Mouse (Mus musculus) midbrain, postnatal 0 days (tissue): ENCODE data around the gene Uba1. TPM values are rescaled to one million over a fixed set of nuclear protein-coding genes. Genes with fewer than 3 reads are reported as not detected.

Source experiments
- ATAC-seq: fragments of 200-750 bp; cut with Nextera tagmentation; 2 replicates; pipeline ENCODE4 v1.8.0; 2017; ENCODE audit warnings: moderate number of reproducible peaks, mild to moderate bottlenecking, moderate TSS enrichment, moderate library complexity; ENCODE audit not compliant: low FRiP score
- DNase-seq: peaks from one replicate; pipeline ENCODE4 v3.0.0-alpha.2; 2015; ENCODE audit warnings: low spot score
- H3K27ac ChIP-seq: fragments of 300-500 bp; sonication (generic); 2 replicates; pipeline ENCODE4 v1.5.1; 2014; ENCODE audit warnings: low read depth, mild to moderate bottlenecking, low read length, mixed read lengths
- H3K27me3 ChIP-seq: fragments of 300-500 bp; sonication (generic); 2 replicates; pipeline ENCODE4 v1.6.1; 2014; ENCODE audit warnings: low read length, control low read depth, mixed read lengths; ENCODE audit not compliant: insufficient read depth
- H3K36me3 ChIP-seq: fragments of 300-500 bp; sonication (generic); 2 replicates; pipeline ENCODE4 v1.6.1; 2014; ENCODE audit warnings: low read length, control low read depth, mixed read lengths; ENCODE audit not compliant: insufficient read depth
- H3K4me1 ChIP-seq: fragments of 300-500 bp; sonication (generic); 2 replicates; pipeline ENCODE4 v1.6.1; 2014; ENCODE audit warnings: mild to moderate bottlenecking, control low read depth, antibody characterized with exemption, low read length, mixed read lengths; ENCODE audit not compliant: insufficient read depth
- H3K4me2 ChIP-seq: fragments of 300-500 bp; sonication (generic); 2 replicates; pipeline ENCODE4 v1.6.1; 2014; ENCODE audit warnings: low read depth, mild to moderate bottlenecking, low read length, mixed read lengths; ENCODE audit not compliant: poor library complexity, severe bottlenecking
- H3K4me3 ChIP-seq: fragments of 300-500 bp; sonication (generic); 2 replicates; pipeline ENCODE4 v1.5.1; 2014; ENCODE audit warnings: low read depth, mild to moderate bottlenecking, low read length, moderate library complexity
- H3K9ac ChIP-seq: fragments of 300-500 bp; sonication (generic); replicated peaks from 2 replicates; pipeline ENCODE4 v1.6.1; 2014; ENCODE audit warnings: mild to moderate bottlenecking, low read length, moderate library complexity, mixed read lengths; ENCODE audit not compliant: poor library complexity, severe bottlenecking
- H3K9me3 ChIP-seq: fragments of 300-500 bp; sonication (generic); 2 replicates; pipeline ENCODE4 v1.6.1; 2016; ENCODE audit warnings: low read length, control low read depth
- CTCF ChIP-seq: IDR thresholded peaks from 2 replicates; pipeline ENCODE4 v1.5.1; 2016; ENCODE audit warnings: antibody characterized with exemption, mild to moderate bottlenecking
- WGBS: fragments of 180-500 bp; shearing (Covaris S2); extraction: QIAGEN DNeasy Blood & Tissue Kit; methylation state at CpG from one replicate; pipeline ENCODE4 v1.1.7; 2014; 5-methylcytosine and 5-hydroxymethylcytosine counted together
- polyA plus RNA-seq: library from polyadenylated mRNA; unstranded; fragments of >200 nt; fragmentation: Nextera tagmentation; extraction: Ambion mirVana; gene quantifications from 2 replicates; pipeline ENCODE4 v1.2.1, GENCODE M21; 2015
- total RNA-seq: library from RNA; depleted of rRNA; stranded (reverse); fragments of >200 nt; gene quantifications from 2 replicates; pipeline ENCODE4 v1.2.3, GENCODE M21; 2014; rRNA removed

The Uba1 gene
- total RNA-seq (594 and 646 TPM in 2 replicates), polyA plus RNA-seq (263 and 265 TPM in 2 replicates)

DNA sequence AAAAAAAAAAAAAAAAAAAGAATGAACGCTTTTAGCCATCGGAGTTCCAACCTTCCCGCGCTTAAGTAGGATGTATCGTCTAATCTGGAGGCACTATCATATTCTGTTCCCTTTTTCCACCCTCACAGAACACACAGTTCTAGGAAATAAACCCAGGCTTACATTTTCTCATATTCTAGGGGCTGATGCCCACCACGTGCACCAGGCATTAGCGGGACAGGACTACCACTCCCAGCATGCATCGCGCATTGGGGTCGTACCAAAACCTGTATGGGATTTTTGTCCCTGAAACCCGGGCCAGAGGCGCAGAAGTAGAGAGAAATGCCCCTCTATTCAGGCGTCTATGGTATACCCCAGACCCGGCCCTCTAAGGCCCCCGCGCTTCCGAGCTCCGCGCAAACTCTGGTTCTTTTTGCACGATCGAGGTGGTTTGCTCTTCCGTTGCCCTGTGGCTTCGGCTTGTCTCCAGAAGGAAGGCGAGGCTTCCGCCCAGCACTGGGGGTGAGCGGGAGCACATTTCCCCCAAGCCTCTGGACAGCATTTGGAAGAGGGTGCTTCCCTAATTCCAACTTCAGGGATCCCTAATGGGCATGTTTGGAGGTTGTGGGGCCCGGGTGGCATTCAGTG, at the start of gene Uba1:
Gene Uba1 (plus strand): TSS at position 301 of the 627 bp plus-strand sequence.
- Histone ChIP-seq H3K4me2 (peak within 1 kb of the TSS; percentile 75), H3K9me3 (no peaks in the 10 kb centered on the region), H3K27ac (no peak within 1 kb of the TSS), H3K36me3 (no peaks in the 10 kb centered on the region), H3K9ac (no peak within 1 kb of the TSS; the same call in 1 of the 2 replicates), H3K27me3 (no peaks in the 10 kb centered on the region), H3K4me3 (peak within 1 kb of the TSS; percentile 39), H3K4me1 (no peaks in the 10 kb centered on the region)
- TF ChIP-seq CTCF, result no peak
- WGBS, result 22% methylated on average over 27 of the region's 27 CpGs
- DNase-seq, result peak; percentile 92
- peak; percentile 76 for ATAC-seq

DNA sequence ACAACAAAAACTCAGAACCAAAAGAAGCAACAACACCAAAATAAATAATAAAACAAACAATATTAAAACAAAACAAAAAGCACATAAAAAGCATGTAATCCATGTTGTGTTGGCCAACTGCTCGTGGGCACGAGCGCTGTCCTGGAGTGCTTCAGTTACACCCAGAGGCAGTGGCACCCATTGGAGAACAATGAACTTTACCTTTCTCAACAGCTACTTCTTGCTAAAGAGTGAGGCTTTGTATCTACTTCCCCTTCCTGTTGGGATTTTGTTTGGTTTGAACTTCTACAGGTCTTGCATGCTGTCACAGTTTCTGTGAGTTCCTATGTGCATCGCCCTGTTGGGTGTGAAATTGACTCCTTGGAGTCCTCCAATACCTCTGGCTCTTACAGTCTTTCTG, 49.6 kb upstream of the Uba1 start:
- no peak for DNase-seq
- Histone ChIP-seq H3K4me1 (no peaks in the 10 kb centered on the region), H3K27me3 (no peaks in the 10 kb centered on the region), H3K27ac (no peak overlapping the region), H3K36me3 (no peaks in the 10 kb centered on the region), H3K4me2 (no peak overlapping the region), H3K4me3 (no peak overlapping the region), H3K9ac (no peak overlapping the region), H3K9me3 (no peaks in the 10 kb centered on the region)
- ATAC-seq, result no peak
- no peak for TF ChIP-seq CTCF
- 87% methylated on average over 4 of the region's 4 CpGs for WGBS

DNA sequence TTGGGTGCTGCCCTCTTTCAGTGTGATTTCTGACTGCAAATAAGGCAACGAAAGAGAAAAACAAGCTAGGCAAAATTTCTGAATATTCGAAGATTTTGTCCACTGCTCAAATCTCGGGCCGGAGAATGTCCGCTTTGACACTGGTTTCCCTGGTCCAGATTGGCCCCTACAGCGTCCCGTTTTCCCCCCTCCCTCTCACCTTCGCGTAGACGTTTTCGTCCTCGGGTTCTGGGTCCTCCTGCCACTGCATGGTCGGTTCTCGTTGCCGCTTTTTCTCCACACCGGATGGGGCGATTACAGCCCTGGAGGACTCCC, 41.3 kb upstream of the Uba1 start:
- no peak for TF ChIP-seq CTCF
- H3K9me3 ChIP-seq, result no peaks in the 10 kb centered on the region
- 0 out of 2 replicates have a peak, but pooled peaks cover 2% of the 10 kb centered on the region for H3K4me1 ChIP-seq
- no peak for DNase-seq
- ATAC-seq, result peak; percentile 55
- H3K4me2 ChIP-seq, result peak overlapping the region; percentile 45
- H3K4me3 ChIP-seq, result peak overlapping the region; percentile 53
- no peaks in the 10 kb centered on the region; the same call in 1 of the 2 replicates for H3K36me3 ChIP-seq
- H3K9ac ChIP-seq, result peak overlapping the region; percentile 48
- no peaks in the 10 kb centered on the region for H3K27me3 ChIP-seq
- H3K27ac ChIP-seq, result peak overlapping the region; percentile 78
- 17% methylated on average over 10 of the region's 17 CpGs for WGBS

DNA sequence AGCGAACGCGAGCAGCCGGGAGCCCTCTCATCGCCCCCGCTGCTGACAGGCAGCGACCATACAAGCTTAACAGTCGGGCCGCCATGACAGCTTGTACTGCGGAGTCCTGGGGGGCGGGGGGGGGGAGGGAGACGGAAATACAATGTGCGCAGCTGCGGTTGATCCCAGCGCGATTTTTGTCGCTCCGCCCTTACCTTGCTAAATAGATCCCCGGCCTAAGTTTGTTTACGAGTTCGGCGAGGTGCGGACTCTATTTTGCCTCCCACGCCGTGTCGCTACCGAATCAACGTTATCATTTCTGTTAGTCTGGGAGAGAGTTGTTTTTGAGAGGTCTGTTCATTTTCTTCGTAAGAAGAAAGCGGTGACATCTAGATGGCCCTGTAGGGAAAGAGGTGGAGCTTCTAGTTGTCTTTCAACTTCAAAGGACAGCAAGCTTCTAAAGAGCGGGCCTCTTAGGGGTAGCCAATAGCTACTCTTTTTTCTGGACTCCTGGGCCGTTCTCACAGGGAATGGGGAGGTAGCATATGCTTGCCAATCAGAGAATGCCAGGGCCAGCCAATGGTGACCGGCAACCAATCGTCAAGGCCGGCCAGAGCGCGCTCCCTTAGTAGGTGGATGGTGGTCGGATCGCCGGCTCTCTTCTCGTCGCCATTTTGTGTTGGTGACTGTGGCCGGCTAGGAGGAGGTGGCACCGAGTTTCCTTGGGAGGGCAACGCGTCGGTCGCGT, 40.8 kb upstream of the Uba1 start, which contains the start of the genes Rbm10 and Ndufb11:
Gene Rbm10 (plus strand): TSS at position 328 of the 727 bp plus-strand sequence.
Gene Ndufb11 (minus strand): TSS at position 444 of the 727 bp plus-strand sequence.
- Histone ChIP-seq H3K9ac (peak within 1 kb of the TSS; percentile 59), H3K27ac (peak within 1 kb of the TSS; percentile 78), H3K4me2 (peak within 1 kb of the TSS; percentile 54), H3K9me3 (no peaks in the 10 kb centered on the region), H3K36me3 (no peaks in the 10 kb centered on the region; the same call in 1 of the 2 replicates), H3K4me3 (peak within 1 kb of the TSS; percentile 53), H3K4me1 (0 out of 2 replicates have a peak, but pooled peaks cover 2% of the 10 kb centered on the region), H3K27me3 (no peaks in the 10 kb centered on the region)
- peak; percentile 97 for ATAC-seq
- DNase-seq, result peak; percentile 87
- no peak for TF ChIP-seq CTCF
- WGBS, result 23% methylated on average over 47 of the region's 49 CpGs

DNA sequence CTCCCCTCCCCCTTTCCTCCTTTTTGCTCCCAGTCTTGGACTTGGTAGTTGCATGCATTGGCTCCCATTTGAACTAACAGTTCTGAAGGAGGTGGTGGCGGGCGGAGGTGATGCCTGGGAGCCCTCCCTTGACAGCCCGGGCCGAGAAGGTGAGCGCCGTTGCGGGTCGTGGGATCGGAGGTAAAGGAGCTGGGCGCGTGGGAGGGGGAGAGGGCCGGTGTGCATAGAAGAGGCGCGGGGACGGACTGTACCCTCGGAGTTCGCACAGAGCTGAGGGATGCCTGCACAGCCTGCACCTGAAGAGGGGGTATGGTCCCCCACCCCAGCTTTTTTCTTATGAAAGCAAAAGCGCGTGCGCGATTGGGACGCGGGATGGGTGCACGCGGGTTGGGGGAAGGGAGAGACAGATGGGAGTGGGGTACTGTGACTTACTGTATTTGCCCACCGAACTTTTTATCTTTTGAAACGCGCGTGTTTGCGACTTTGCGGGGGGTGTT, 40.2 kb upstream of the Uba1 start:
- no peaks in the 10 kb centered on the region; the same call in 1 of the 2 replicates for H3K36me3 ChIP-seq
- 27% methylated on average over 30 of the region's 31 CpGs for WGBS

DNA sequence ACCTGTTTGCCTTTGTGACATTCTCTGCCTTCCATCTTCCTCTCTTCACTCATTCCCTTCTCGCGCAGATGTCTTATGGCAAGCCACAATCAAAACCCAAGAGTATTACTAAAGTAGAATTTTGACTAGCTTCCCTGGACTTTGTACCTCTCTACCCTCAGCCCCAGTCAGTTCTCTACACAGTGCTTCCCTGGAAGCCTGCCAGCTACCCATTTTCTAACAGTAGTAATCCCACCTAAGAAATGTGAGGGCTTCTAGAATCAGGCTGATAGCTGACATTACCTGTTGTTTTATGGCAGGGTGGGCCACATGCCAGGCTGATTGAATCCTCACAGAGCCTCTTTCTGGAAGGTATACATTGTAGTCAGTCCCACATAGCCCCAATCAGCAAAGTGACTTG, 20.0 kb upstream of the Uba1 start:
- DNase-seq (no peak), ATAC-seq (no peak)
- TF ChIP-seq CTCF, result no peak
- Histone ChIP-seq H3K27me3 (no peaks in the 10 kb centered on the region), H3K27ac (no peak overlapping the region), H3K4me1 (no peaks in the 10 kb centered on the region), H3K36me3 (peaks cover 34% of the 10 kb centered on the region), H3K4me3 (no peak overlapping the region), H3K9ac (no peak overlapping the region), H3K9me3 (no peaks in the 10 kb centered on the region), H3K4me2 (no peak overlapping the region)
- 92% methylated on average over 2 of the region's 2 CpGs for WGBS

More for the DNA sequence above, 40.2 kb upstream of the Uba1 start:
- TF ChIP-seq CTCF, result no peak
- H3K4me3 ChIP-seq, result peak overlapping the region; percentile 53
- peak; percentile 50 for DNase-seq
- 0 out of 2 replicates have a peak, but pooled peaks cover 2% of the 10 kb centered on the region for H3K4me1 ChIP-seq
- no peaks in the 10 kb centered on the region for H3K27me3 ChIP-seq
- no peaks in the 10 kb centered on the region for H3K9me3 ChIP-seq
- peak; percentile 54 for ATAC-seq
- H3K27ac ChIP-seq, result peak overlapping the region; percentile 70
- peak overlapping the region; percentile 59 for H3K9ac ChIP-seq
- H3K4me2 ChIP-seq, result peak overlapping the region; percentile 54
